Mouse (Mus musculus) urinary bladder, postnatal 10 days (tissue): ENCODE data around the gene Slc2a4.
"Not testable (repeated sequence)": the region's sequence is repeated elsewhere in the genome, so short reads cannot be mapped to it uniquely, and the experiment has no call there.

Experiments used
- DNase-seq: peaks from one replicate; pipeline ENCODE4 v3.0.0; 2022; ENCODE audit warnings: low spot score

The Slc2a4 gene

DNA sequence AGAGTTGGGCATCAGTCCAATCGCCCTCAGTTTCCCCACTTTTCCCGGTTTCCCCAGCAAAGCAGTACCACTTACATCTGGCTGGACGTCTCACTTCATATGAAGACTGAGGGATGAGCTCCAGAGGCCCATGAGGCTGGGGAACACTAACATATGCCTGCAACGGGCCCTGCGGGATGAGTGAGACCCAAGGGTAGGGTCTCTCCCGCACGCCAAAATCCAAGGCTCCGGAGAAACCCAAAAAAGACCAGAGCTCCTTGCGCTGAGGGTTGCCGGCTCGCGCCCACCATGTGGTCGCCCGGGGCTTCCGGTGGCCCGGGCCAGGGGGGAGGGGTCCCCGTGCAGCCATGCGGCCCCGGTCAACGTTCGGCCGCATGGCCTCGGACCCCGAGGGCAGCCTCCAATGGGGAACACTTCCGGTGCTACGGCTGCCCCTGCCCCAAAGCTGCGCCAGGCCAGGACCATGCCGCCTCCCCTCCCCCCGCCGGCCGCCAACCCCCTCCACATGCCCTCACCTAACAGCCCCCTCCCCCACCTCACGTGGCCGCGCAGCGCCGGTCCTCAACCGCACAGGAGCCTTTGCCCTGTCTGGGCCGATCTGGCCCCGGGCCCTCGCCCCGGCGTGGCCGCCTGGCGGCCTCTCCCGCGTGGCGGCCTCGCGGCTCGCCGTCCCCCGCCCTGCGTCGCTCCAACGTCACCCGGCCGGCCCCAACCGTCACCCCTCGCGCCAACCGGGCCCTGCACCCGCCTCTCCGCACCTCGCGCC, 27.5 kb downstream of the Slc2a4 start:
- DNase-seq, result no peak

DNA sequence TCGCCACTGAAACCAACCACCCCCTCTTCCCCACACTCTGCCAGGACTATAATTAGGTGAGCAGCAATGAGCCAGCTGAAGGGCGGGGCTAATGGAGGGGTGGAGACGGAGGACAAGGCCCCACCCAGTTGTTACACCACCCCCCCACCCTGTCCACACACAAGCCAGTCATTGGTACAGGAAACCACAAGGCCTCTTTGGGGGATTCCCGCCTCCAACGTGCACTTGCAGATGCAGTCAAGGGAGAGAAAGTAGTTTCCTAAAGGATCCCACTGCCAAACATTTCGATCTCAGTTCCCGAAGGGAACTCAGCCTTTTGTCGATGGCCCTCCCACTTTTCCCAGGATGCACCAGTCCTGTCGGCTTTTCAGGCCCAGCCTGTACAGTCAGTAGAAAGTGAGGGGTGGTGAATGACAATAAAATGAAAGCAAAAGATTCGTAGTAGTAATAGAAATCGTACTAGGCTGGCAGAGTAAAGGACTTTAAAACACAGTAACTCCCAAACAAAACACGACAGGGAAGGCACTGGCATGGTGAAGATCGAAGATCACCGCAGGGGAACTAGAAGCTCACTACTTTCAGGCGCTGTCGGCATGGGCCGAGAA, 28.2 kb downstream of the Slc2a4 start:
- DNase-seq, result no peak

DNA sequence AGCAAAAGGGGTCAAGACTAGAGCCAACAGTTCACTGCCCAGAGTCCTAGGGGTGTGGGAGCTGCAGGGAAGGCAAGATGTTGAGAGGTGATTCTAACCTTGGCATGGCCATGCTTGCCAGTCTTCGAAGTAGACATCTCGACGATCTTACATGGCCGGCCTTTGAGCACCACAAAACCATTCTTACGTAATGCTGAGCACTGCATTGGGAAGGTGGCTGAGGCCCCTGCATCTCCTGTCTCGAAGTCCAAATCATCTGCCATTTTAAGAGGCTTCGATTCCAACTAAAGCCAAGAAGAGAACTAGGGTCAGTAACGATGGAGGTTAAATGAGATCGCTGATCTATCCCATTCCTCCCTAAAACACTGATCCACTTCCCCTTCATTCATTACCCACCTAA, 28.9 kb downstream of the Slc2a4 start:
- DNase-seq, result no peak

DNA sequence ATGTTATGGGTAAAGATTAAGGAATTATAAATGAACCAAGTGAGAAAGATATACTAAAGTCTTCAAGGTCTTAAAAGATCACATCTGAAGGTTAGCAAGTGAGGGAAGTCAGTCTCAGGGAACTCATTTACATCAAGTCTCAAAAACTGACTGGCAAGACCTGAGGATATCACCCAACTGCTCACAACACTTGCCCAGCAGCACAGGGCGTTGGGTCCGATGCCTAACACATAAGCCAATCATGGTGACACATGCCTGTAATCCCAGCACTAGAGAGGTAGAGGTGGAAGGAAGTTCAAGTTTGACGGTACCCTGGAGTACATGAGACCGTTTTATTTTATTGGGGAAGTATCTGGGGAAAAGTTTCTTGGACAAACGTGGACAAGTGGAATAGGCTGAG, 29.9 kb downstream of the Slc2a4 start:
- no peak for DNase-seq

DNA sequence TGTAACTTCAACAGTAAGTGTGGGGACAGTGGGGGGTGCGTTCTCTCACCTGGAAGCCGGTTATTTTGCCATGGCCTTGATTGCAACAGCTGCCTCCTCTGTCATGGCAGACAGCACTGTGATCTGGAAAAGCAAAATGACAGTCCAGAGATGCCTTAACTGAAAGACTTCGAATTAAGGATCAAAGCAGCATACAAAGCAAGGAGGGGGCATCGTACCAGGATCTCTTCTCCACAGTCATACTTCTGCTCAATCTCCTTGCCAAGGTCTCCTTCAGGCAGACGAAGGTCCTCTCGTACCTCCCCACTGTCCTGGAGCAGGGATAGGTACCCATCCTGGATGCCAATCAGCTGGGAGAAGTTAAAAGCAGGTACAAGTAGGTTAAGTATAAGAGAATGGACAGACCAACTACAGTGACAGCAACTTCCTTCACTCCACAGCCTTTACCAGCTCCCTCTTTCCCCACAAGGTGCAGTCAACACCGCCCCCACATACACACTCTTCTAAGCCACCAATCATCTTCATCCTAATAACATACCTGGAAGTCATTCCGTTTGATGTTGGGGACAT, 30.5 kb downstream of the Slc2a4 start:
- no peak for DNase-seq

DNA sequence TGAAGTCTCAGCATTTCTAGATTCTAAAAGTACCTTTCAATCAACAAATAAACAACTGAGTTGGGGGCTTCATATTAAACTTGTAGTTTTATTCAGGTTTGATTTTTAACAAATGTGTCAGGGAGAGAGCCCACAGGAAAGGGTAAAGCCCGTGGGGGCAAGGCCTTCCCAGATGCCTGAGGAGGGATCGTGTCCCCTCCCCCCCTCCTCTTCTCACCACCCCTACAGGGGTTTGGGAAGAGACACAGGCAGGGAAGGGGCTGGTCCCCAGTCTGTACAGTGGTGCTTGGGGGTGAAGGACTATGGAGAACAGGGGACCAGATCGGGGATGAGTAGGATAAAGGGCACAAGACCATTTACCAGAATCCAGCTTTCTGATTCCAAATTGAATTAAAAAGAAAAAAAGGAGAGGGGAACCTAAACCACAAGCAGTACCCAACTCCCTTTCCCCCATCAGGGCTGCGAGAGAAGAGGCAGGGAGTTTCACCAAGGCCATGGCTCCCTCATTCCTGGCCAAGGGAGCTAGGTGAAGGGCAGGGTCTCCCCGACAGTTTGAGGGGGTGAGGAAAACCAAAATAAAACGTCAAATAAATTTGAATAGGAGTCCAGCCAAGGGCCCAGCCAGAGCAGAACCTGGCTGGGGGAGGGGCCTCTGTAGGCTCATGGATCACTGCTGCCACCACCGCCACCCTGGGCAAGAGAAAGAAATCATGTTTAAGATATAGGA, 31.2 kb downstream of the Slc2a4 start:
- not testable (repeated sequence) for DNase-seq

DNA sequence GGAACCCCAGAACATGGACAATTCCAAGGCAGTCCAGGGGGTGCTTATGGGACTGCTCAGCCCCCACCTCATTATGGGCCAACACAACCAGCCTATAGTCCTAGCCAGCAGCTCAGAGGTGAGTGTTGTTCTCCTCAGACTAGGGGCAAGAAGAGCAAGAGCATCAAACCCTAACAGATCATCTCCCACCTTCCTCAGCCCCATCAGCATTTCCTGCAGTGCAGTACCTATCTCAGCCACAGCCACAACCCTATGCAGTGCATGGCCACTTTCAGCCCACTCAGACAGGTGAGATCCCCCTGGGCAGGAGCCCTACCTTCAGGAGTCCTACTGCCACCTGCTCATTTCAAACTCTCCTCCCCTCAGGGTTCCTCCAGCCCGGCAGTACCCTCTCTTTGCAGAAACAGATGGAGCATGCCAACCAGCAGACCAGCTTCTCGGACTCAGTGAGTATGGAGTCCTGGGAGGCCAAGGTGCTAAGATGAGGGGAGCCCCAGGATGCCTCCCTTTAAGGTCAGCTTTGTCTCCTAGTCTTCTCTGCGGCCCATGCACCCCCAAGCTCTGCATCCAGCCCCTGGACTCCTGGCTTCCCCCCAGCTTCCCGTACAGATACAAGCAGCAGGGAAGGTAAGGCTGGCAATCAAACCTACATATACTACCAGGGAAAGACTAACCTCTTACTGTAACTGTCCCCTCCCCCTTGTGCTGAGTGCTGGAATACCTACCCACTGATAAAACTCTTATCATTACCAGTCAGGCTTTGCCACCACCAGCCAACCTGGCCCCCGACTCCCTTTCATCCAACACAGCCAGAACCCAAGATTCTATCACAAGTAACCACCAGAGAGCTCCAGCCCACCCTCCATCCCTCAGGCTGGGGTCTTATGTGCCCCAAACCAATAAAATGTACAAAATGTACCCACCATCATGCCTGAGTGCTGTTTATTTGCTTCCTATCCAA, 32.0 kb downstream of the Slc2a4 start:
- DNase-seq, result no peak

DNA sequence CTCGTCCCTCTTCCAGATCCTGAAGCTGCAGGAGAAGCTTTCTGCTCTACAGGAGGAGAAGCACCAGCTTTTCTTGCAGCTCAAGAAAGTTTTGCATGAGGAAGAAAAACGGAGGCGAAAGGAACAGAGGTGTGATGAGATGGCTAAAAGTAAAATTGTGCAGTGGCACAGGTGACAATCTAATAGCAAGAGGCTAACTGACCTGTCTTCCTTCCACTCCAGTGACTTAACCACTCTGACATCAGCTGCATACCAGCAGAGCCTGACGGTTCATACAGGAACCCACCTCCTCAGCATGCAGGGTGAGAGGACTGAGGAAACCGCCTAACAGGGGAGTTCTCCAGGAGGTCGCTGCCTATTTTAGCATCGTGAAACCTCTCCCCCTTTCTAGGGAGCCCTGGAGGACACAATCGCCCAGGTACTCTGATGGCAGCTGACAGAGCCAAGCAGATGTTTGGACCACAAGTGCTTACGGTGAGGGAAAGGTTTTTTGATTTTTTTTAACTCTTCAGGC, 33.0 kb downstream of the Slc2a4 start:
- no peak for DNase-seq

DNA sequence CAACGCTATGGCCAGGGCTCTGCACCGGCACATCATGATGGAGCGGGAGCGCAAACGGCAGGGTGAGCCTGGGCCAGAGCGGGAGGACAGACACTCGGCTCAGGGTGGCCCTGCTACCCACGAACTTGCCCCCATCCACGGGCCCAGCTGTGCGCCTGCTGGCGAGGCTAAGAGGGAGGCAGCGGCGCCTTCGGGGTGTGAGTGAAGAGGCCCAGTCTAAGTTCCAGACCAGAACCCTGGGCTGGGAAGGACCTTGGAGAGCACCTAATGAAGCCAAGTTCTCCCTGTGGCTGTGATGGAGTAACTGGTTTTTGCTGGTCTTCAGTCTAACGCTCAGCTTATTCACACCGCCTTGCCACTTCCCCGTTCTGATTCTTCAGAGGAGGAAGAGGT, 33.6 kb downstream of the Slc2a4 start:
- no peak for DNase-seq

DNA sequence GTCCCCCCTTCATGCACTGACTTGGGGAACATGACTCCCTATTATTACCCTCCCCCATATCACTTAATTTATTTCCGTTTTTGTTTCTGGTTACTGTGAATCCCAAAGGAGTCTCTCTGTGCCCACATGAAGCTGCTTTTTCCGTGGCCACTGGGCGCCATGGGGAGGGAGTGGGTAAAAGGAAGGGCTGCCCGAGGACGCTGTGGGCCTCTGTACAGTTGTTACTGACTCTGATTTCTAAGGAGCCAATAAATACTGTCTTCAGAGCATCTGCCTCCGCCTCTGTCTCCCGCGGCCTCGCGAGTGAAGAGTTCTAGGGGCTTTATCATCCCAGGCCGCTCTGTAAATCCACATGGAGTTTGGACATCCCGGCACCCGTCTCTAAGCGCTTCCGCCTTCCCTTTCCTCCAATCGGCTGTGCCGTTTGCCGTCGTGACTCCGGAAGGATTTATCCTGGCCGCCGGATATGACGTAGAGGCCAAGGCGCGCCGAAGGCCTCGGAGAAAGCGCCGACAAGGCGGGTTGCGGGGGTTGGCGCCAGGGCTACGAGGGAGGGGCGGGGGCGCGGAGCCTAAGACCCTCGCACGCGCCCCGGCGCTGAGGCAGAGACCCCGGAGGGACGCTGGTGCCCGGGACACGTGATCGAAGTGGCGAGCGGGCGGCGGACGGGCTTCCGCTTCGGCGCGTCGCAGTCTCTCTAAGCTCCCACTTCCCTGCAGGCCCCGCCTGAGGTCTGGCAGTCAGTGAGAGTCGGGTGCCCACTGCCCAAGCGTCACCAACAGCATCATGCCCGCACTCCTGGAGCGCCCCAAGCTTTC, 34.2 kb downstream of the Slc2a4 start, which contains the start of gene Gps2:
TSS of gene Gps2 (plus strand) at position 335 of the 818 bp plus-strand sequence.
- DNase-seq, result peak; percentile 76

DNA sequence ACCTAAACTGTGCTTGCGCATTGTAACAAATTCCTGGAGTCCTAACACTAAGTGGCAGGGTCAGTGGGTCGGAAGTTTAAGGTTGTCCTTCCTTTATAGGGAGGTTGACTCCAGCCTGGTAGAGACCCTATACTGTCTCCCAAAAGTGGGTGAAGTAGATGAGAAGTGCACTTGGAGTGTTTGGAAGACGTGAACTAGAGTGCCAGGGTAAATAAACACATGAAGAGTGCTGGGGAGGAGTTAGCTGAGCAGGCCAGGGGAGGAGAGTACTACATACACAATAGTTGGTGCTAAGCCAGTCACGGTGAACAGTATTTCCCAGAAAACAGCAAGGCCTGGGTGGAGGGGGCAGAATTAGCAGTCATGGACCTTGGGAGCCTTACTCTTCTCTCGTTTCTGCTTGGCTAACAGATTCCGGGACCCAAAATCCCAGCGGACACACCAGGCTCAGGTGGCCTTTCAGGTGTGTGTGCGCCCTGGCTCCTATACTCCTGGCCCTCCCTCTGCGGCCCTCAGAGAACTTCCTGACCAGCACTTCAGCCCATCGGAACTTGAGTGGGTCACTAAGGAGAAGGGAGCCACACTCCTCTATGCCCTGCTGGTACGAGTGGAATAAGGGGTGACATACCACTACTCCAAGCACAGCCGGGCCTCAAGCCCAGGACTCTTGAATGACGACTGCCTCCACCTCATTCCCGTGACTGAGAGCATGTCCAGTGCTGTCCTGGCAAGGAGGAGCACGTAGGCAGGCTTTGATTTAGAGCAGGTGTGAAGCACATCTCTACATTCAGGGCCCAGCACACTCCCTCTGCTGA, 35.1 kb downstream of the Slc2a4 start:
- no peak for DNase-seq

DNA sequence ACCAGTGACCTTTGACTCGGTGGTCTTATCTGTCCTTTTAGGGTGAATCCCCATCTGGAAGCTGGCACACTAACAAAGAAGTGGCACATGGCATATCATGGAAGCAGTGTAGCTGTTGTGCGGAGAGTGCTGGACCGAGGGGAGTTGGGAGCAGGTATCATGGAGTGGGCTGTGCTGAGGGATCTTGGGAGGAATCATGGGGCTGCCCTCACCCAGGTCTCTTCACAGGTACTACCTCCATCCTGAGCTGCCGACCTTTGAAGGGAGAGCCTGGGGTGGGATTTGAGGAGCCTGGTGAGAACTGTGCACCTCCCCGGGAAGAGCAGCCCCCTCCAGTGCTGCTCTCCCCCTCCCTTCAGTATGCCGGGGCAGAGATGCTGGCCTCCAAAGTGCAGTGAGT, 36.3 kb downstream of the Slc2a4 start:
- no peak for DNase-seq

DNA sequence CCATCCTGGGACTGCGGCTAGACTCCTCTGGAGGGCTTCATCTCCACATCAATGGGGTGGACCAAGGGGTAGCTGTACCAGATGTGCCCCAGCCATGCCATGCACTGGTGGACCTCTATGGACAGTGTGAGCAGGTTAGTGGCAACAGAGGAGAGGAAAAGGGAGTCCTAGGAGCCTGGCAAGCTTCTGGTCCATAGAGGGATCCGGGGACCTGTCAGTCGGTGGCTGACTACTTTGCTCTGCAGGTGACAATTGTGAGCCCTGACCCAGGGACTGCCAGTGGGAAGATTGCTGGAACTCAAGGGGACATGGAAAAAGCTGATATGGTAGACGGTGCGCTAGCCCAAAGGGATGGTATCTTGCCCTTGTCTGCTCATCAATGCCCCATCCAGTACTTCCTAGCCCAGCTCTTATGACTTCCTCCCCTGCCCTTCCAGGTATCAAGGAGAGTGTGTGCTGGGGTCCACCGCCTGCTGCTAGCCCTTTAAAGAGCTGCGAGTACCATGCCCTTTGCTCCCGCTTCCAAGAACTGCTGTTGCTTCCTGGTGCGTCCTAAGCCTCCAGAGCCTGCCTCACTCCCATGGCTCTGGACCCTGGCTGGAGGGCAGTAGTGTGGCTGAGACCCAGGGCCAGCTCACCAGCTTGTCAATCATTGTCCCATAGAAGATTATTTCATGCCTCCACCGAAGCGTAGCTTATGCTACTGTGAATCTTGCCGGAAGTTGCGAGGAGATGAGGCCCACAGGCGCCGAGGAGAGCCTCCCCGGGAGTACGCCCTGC, 37.0 kb downstream of the Slc2a4 start:
- no peak for DNase-seq

DNA sequence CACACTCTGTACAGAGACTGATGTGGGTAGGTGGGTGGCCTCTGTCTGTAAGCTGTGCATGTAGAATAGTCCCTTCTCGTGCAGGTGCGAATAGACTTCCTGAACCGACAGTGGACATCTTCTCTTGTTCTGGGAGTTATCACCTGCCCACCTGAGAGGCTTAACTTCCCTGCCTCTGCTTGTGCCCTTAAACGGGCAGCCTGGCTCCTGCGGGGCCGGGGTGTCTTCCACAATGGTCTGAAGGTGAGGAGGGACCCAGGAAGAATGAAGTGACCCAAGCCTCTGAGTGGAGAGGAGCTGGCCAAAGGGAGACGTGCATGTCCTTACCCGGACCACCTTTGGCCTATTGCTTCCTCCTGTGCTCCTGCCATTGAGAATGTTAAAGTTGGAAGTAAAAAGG, 37.8 kb downstream of the Slc2a4 start:
- no peak for DNase-seq

DNA sequence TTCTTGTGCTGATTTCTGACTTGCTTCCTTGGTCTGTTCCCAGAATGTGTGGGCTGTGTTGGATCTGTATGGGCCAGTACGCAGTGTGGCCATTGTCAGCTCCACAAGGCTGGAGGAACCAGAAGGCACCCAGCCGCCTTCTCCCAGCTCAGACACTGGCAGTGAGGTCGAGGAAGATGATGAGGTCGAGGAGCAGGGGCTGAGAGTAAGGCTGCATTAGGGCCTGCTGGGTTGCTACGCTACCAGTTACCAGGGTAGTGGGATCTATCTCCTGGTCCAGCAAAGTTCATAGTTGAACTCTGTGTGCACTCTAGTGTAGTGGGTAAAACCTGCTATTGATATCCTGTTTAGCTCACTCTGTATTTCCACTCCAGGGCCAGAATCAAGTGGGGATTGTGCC, 38.8 kb downstream of the Slc2a4 start:
- no peak for DNase-seq

DNA sequence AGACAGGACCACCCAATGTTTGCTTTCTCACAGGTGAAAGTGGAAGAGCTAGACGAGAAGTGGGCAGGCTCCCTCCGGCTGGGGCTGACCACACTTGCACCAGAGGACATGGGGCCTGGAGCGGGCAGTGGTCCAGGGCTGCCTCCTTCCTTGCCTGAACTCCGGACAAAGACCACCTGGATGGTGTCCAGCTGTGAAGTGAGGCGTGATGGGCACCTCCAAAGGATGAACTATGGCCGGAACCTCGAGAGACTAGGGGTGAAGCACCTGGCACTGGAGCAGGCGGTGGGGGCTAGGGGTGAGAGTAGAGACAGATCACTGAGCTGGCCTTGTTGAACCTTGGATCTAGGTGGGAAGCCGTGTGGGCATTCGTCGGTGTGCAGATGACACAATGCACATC, 39.3 kb downstream of the Slc2a4 start:
- DNase-seq, result no peak

DNA sequence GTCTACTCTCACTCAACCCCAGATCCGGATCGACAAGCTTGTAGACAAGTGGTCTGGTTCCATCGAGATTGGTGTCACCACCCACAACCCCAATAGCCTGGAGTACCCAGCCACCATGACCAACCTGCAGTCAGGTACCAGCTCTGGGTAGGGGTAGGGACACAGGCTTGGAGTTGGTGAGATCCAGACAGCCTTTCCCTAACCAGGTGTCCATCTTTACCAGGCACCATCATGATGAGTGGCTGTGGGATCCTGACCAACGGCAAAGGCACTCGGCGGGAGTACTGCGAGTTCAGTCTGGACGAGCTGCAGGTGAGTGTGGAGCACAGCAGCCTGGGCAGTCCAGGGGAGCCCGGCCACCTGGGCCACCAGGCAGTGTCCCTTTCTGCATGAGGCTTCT, 43.7 kb downstream of the Slc2a4 start:
- DNase-seq, result no peak

DNA sequence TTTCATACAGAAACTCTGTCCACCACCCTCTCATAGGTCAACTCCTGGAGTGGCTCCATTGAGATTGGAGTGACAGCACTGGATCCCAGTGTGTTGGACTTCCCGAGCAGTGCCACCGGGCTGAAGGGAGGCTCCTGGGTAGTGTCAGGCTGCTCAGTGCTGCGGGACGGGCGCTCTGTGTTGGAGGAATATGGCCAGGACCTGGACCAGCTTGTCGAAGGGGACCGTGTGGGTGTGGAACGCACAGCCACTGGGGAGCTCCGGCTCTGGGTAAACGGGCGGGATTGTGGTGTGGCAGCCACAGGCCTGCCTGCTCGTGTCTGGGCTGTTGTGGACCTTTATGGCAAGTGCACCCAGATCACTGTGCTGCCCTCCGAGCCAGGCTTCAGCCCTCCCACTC, 45.0 kb downstream of the Slc2a4 start:
- no peak for DNase-seq

DNA sequence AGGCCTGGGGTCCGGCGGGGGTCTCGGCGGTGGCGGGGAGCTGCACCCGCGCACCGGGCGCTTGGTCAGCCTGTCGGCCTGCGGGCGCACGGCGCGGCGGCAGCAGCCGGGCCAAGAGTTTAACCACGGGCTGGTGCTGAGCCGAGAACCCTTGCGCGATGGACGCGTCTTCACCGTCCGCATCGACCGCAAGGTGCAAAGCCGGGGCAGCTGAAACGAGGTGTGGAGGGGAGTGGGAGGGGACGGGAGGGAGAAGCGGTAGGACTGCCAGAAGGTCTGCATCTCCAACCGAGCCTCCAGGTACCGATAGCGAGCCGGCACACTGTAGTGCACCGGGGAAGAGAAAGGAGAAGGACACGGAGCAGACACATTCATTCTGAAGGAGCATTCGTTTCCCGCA, 46.0 kb downstream of the Slc2a4 start:
- no peak for DNase-seq
